Mouse (Mus musculus): ENCODE data around the gene Nprl2. TPM values are rescaled to one million over a fixed set of nuclear protein-coding genes. Genes with fewer than 3 reads are reported as not detected.

Gene Nprl2
- total and polyA plus RNA-seq, 3 experiments: 23.2 to 30.2 TPM; not detected in 1

GRCm38 (mm10) chr9:107550491-107551116 lies 8.6 kb downstream of the Nprl2 start:
- H3K9ac ChIP-seq (ENCODE audit: control insufficient read depth, low read depth, low read length, poor library complexity, severe bottlenecking): peak overlapping the region; percentile 67
- TF ChIP-seq MAX (IDR thresholded peaks at IDR 0.05; ENCODE audit: low read length): peak; percentile 53; the same call in 1 of the 2 replicates
- no peak for TF ChIP-seq TAL1 (IDR thresholded peaks at IDR 0.05; ENCODE audit: low read length)
- no peak for TF ChIP-seq USF2 (IDR thresholded peaks at IDR 0.05; ENCODE audit: borderline replicate concordance in 1 of 2, insufficient read depth in 1 of 2, low read depth in 1 of 2, low read length in 2 of 2)
- TF ChIP-seq POLR2A (IDR thresholded peaks at IDR 0.05; ENCODE audit: control insufficient read depth in 1 of 2, insufficient read depth in 1 of 2, low read depth in 1 of 2, low read length in 2 of 2, poor library complexity in 1 of 2): no peak
- no peak for TF ChIP-seq CTCF (IDR thresholded peaks at IDR 0.05 in 2 of 3, conservative IDR thresholded peaks at IDR 0.05 in 1 of 3; ENCODE audit: control insufficient read depth in 1 of 3, insufficient read depth in 1 of 3, low read depth in 2 of 3, low read length in 3 of 3, poor library complexity in 1 of 3, severe bottlenecking in 1 of 3)
- TF ChIP-seq MYB (IDR thresholded peaks at IDR 0.05; ENCODE audit: low read depth, low read length): no peak
- TF ChIP-seq CHD2 (IDR thresholded peaks at IDR 0.05; ENCODE audit: low read length): no peak
- TF ChIP-seq E2F4 (IDR thresholded peaks at IDR 0.05; ENCODE audit: borderline replicate concordance, low read depth, low read length): no peak
- DNase-seq (ENCODE audit: low read depth, low spot score): no peak
- H3K27me3 ChIP-seq (ENCODE audit: control insufficient read depth in 1 of 2, insufficient read depth in 2 of 2, low read length in 2 of 2): no peaks in the 10 kb centered on the region
- no peaks in the 10 kb centered on the region for H3K9me3 ChIP-seq (replicated peaks; ENCODE audit: insufficient read depth, low read length)
- H3K27ac ChIP-seq (ENCODE audit: control insufficient read depth, low read depth, low read length): no peak overlapping the region
- peaks cover 0 to 15% of the 10 kb centered on the region in 2 experiments; a peak in 2 of 4 replicates for H3K36me3 ChIP-seq (ENCODE audit: control insufficient read depth in 1 of 2, insufficient read depth in 2 of 2, low read length in 2 of 2)
- H3K4me1 ChIP-seq (ENCODE audit: control insufficient read depth in 1 of 2, insufficient read depth in 2 of 2, low read length in 2 of 2): peaks cover 10 to 25% of the 10 kb centered on the region in 2 experiments
- peaks cover 18% of the 10 kb centered on the region for H3K79me2 ChIP-seq (ENCODE audit: control insufficient read depth, insufficient read depth, low read length, poor library complexity)
- peak overlapping the region; percentile 47 to 55; a peak in 3 of 4 replicates for H3K4me3 ChIP-seq (ENCODE audit: control insufficient read depth in 1 of 2, insufficient read depth in 1 of 2, low read depth in 2 of 2, low read length in 2 of 2)

GRCm38 (mm10) chr9:107551117-107551889 lies 9.3 kb downstream of the Nprl2 start, which contains the start of gene Rassf1:
Gene Rassf1 (plus strand): TSS chr9:107551555.
- peak within 1 kb of the TSS; percentile 11; the same call in 1 of the 2 replicates for H3K27ac ChIP-seq (ENCODE audit: control insufficient read depth, low read depth, low read length)
- H3K4me1 ChIP-seq (ENCODE audit: control insufficient read depth in 1 of 2, insufficient read depth in 2 of 2, low read length in 2 of 2): peaks cover 10 to 29% of the 10 kb centered on the region in 2 experiments
- H3K36me3 ChIP-seq (ENCODE audit: control insufficient read depth in 1 of 2, insufficient read depth in 2 of 2, low read length in 2 of 2): peaks cover 0 to 22% of the 10 kb centered on the region in 2 experiments; a peak in 2 of 4 replicates
- H3K9me3 ChIP-seq (replicated peaks; ENCODE audit: insufficient read depth, low read length): no peaks in the 10 kb centered on the region
- no peaks in the 10 kb centered on the region for H3K27me3 ChIP-seq (ENCODE audit: control insufficient read depth in 1 of 2, insufficient read depth in 2 of 2, low read length in 2 of 2)
- H3K79me2 ChIP-seq (ENCODE audit: control insufficient read depth, insufficient read depth, low read length, poor library complexity): peaks cover 25% of the 10 kb centered on the region
- peak within 1 kb of the TSS; percentile 67 for H3K9ac ChIP-seq (ENCODE audit: control insufficient read depth, low read depth, low read length, poor library complexity, severe bottlenecking)
- DNase-seq (ENCODE audit: low read depth, low spot score): peak; percentile 80
- TF ChIP-seq EP300 (IDR thresholded peaks at IDR 0.05; ENCODE audit: low read depth in 1 of 2, low read length in 2 of 2) (no peak), MEF2A (IDR thresholded peaks at IDR 0.05; ENCODE audit: extremely low read depth, insufficient replicate concordance, low read depth, low read length, poor library complexity, severe bottlenecking) (no peak), HCFC1 (IDR thresholded peaks at IDR 0.05; ENCODE audit: low read depth, low read length) (no peak), ETS1 (IDR thresholded peaks at IDR 0.05; ENCODE audit: low read depth, low read length) (peak; percentile 72; the same call in 1 of the 2 replicates), KAT2A (conservative IDR thresholded peaks at IDR 0.05; ENCODE audit: low read depth, low read length) (no peak), TCF12 (IDR thresholded peaks at IDR 0.05; ENCODE audit: low read depth, low read length) (no peak), E2F4 (IDR thresholded peaks at IDR 0.05; ENCODE audit: borderline replicate concordance, low read depth, low read length) (no peak), MAX (IDR thresholded peaks at IDR 0.05; ENCODE audit: low read length) (peak; percentile 74), ELF1 (IDR thresholded peaks at IDR 0.05; ENCODE audit: low read depth, low read length) (peak; percentile 32; the same call in 1 of the 2 replicates), TBP (IDR thresholded peaks at IDR 0.05; ENCODE audit: low read depth, low read length) (0 out of 2 replicates have a peak, but pooled peaks have one; percentile 17), MXI1 (IDR thresholded peaks at IDR 0.05; ENCODE audit: low read depth, low read length) (peak; percentile 66), USF2 (IDR thresholded peaks at IDR 0.05; ENCODE audit: borderline replicate concordance in 1 of 2, insufficient read depth in 1 of 2, low read depth in 1 of 2, low read length in 2 of 2) (no peak), NRF1 (IDR thresholded peaks at IDR 0.05; ENCODE audit: insufficient read depth, low read depth, low read length, poor library complexity, severe bottlenecking) (0 out of 2 replicates have a peak, but pooled peaks have one; percentile 22), POLR2A (IDR thresholded peaks at IDR 0.05; ENCODE audit: control insufficient read depth in 1 of 2, insufficient read depth in 1 of 2, low read depth in 1 of 2, low read length in 2 of 2, poor library complexity in 1 of 2) (peak; percentile 54 to 55; a peak in 1 of 4 replicates), ZMIZ1 (IDR thresholded peaks at IDR 0.05; ENCODE audit: low read depth, low read length) (no peak), MYC (IDR thresholded peaks at IDR 0.05; ENCODE audit: low read depth, low read length) (0 out of 2 replicates have a peak, but pooled peaks have one; percentile 11), UBTF (IDR thresholded peaks at IDR 0.05; ENCODE audit: borderline replicate concordance, insufficient read depth, low read depth, low read length) (0 out of 2 replicates have a peak, but pooled peaks have one; percentile 35)
- H3K4me3 ChIP-seq (ENCODE audit: control insufficient read depth in 1 of 2, insufficient read depth in 1 of 2, low read depth in 2 of 2, low read length in 2 of 2): peak within 1 kb of the TSS; percentile 47 to 55

Measured in MEL (cell line).